Mouse (Mus musculus) adrenal gland, adult (tissue): ENCODE measurements around the gene Nol4l.

Experiments
- DNase-seq, 2 experiments: peaks; one replicate each; pipeline ENCODE4 v3.0.0; 2022 to 2023; ENCODE audit warnings: low spot score in 1 of 2; ENCODE audit not compliant: inconsistent age in 2 of 2

Gene Nol4l

DNA sequence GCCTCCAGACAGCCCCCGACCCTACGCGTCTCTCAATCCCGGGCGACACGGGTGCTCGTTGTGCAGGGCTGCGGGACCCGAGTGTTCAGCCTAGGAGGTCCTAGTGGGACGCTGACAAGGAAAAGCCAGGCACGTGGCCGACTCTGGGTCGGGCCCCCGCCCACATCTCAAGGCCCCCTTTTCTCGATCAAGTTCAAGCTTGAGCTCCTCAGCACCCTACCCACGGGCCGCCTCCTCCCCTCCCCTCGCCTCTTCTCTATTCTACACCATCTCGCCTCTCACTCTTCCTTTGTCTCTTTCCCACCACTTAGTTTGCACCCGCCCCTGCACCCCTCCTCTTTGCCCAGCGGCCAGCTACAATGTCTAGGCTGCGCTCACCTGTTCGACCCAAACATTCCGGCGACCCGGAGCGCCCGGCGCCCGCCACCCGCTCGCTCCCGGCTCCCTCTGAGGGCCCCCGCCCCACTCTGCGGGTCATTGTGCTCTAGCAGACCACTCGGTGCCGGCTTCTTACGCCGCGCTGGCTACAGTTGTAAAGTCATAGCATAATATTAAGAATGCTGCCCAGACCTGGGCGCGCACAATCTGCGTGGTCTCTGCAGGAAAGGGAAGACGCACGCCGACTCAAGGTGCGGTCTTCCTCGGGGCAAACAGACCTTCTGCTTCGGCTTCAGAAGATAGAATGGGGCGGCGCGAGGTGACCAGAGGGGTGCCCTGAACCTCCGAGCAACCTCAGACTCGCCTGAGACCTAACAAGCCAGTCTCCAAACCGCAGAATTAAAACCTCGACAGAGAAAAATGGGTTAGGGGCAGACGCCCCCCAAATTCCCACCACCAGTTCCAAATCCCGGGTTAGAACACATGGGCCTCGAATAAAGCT is 84.4 kb downstream of the Nol4l start:
- peak; percentile 57 to 75 for DNase-seq

DNA sequence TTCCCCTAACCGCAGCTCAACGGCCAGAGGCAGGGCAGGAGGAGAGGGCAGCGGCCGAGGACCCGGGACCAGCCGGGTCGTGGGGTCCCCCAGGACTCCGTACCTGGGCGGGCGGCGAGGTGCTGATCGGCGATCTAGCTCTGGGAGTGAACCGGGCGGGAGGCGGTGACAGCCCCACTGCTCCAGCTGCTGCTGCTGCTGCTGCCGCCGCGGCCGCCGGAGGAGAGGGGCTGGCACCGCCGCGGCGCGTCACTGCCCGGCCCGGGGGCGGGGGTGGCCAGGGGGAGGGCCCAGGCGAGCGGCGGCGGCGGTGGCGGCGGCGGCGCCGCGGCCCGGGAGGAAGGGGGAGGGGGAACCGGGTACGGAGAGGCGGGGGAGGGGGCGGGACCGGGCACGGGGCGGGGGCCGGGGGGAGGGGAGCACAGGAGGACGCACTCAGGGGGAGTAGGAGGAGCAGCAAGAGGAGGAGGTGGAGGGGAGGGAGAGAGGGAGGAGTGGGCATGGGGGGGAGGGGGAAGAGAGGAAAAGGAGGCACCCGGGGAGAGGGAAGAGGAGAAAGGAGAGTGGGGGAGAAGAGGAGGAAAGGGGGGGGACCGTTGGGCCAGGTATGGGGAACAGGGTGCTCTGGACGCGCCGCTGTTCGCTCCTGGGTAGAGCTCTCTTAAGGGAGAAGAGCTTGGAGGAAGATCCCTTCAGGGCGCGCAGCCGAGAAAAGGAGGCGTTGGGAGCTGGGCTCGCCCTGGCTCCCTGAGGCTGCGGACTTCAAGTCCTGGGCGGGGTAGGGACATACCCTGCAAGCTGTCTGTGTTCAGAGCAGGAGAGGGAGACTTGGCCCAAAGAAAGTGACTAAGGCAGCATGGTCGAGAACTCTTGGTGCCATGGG is 85.3 kb downstream of the Nol4l start:
- peak; percentile 86 to 91 for DNase-seq

- no peak for DNase-seq
Observed at GRCm38 (mm10) chr2:153443434-153444240, 86.1 kb downstream of the Nol4l start.

DNA sequence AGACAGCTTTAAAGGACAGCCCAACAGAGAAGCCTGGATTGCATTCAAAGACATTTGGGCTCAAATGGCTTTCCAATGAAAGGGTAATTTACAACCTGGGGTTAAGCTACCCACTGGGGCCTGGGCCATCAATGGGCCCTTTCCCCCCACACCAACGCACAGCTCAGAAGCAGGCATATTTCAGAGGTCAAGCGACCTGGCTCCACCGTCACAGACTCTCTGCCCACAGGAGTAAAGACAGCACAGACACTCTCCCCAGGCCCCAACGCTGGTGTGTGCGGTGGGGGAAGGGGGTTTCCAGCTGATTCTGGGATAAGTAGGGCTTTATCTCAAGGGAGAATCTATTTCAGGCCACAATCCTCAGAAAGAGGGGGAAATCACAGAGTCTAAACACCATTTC is 87.1 kb downstream of the Nol4l start:
- no peak for DNase-seq

DNA sequence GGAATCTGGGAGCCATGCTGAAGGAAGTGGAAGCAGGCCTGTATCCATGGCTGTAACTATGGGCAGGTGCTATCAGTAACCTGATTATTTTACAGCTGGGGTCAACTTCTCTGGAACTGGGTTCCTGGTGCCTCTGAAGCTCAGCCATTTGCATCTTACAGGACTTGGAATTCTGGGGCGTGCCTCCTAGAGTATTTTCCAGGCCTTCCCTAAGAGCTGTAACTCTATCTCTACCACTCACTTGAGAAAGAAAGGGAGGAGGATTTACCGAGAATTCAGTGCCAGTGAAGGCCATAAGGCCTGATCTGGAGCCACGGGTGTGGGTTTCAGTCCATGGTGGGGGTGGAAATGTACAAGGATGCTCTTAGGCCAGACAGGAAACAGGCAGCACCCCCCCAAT is 88.5 kb downstream of the Nol4l start:
- DNase-seq: no peak

DNA sequence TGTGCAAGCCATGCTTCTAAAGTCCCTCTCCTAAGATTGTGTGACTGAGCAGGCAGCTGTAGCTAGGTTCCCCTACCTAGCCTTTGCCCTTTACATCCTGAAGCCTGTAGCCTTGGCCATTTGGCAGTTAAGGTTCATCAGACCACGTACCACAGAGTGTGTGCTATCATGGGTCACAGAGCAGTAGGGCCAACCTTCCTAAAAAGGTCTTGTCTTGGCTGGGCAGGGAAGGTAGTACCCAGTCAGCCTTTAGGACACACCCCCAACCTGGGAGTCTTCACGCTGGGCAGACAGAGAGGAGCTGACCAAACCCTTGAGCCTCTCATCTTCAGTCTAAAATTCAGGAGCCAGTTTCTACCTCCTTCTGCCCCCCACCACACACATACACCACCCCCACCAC is 89.0 kb downstream of the Nol4l start:
- no peak for DNase-seq

GRCm38 (mm10) chr2:153437306-153437659 is 92.5 kb downstream of the Nol4l start:
- DNase-seq: peak in 1 of 2 experiments; percentile 55

GRCm38 (mm10) chr2:153436641-153437305 is 93.0 kb downstream of the Nol4l start:
- DNase-seq: peak; percentile 70 to 88

GRCm38 (mm10) chr2:153434880-153435831 is 94.6 kb downstream of the Nol4l start:
- DNase-seq: peak in 1 of 2 experiments; percentile 52

DNA sequence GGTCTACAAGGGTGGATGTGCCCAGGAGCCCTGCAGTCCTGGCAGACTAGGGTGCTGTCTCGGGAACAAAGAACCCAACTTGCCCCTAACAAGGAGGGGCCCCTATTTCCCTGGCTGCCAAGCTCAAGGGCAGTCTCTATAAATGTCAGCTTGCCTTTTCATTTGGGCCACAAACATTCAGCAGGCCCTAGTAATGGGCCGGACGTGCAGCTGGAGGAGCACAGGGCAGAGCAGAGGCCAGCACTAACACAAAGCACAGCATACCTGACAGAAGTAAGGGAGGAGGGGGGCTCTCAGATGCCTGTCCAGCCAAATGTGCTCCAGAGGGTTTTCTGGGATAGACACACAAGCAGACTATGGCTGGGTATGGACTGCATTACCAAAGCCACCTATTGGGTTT is 95.9 kb downstream of the Nol4l start:
- DNase-seq: peak in 1 of 2 experiments; percentile 51

DNA sequence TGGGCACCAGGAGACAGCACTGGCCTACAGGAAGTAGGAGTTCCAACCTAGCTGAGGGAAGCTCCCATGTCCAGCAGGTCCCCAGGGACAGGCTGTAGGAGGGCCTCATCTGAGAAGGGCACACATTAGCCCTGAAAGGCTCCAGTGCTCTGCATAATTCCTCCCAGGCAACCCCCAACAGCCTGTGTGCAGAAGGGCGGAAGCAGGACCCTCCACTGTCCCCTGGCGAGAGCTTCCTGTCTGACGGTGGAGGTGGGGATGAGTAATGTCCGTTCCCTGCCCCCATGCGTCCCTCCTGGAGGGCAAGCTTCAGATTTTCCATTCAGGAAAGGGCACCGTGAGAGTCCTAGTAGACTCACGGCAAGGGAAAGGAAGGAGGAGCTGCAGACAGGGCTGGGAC is 97.3 kb downstream of the Nol4l start:
- DNase-seq: peak; percentile 50 to 69

- no peak for DNase-seq
Observed at GRCm38 (mm10) chr2:153430571-153430970, 99.2 kb downstream of the Nol4l start.

- DNase-seq: peak in 1 of 2 experiments; percentile 74
Observed at GRCm38 (mm10) chr2:153428485-153428884, 101.3 kb downstream of the Nol4l start.

DNA sequence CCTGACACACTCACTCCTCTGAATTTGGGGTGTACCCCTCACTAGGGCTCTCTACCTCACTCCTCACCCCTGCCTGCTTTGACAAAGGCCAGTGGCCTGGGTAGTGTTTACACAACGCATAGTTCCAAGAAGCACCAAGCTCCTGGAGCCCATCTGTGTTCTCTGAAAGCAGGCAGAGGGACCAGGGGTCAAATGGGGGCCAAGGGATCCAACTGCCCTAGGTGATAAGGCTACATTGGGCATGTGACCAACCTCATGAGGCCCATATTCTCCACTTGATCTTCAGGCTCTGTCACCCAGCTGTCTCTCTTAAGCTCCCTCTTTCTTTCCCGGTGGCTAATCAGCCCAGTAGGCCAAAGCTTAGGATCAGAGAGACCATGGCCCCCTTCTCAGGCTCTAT is 102.8 kb downstream of the Nol4l start:
- DNase-seq: no peak

- DNase-seq: no peak
Observed at GRCm38 (mm10) chr2:153425998-153426670, 103.6 kb downstream of the Nol4l start.

DNA sequence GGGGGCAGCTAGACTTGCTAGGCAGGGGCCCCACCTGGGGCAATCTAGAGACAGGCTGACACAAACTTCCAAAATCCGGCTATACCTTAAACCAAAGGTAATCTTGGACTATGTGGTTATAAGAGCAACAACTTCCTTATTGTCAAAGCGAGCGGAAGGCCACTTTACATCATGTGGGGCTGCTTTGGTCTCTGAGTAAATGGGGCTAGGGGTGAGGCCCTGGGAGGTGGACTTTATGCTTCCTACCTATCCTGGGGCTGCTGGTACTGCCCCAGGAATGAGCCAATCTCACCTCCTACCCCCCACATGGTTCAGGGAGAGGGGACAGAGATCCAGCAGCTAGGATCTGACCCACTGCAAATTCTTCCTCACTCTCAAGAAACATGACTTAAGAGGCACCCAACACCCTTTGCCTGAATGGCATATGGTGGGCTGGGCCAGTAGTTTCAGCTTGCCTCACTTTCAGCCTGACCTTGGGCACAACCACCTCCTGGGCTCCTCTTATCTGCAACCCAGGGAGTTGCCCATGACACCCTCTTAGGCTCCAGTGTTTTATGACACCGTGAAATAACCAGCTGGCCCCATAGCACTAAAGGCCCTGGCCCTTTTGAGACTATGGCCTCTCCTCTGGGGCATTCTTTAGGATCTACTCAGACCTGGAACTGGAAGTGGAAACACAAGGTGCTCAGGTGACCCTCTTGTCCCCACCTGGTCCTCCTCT is 104.5 kb downstream of the Nol4l start:
- no peak for DNase-seq

DNA sequence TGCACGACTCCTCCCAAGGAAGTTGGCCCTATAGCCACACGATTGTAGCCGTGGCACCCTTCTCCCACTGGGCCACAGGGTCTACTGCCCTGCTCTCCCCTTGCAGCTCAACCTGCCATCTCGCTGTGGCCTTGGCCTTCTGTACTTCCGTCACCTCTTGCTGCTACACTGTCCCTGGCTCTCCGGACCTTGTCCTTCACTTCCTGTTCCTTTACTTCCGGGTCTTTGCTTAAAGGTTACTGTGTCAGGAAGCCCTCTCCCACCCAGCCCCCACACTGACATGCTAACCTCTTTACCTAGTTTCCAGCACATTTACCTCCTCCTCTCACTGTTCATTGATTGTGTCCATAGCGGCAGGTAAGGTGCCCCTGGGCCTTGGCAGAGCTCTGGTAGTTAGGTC is 105.2 kb downstream of the Nol4l start:
- DNase-seq: no peak

GRCm38 (mm10) chr2:153423113-153423512 is 106.7 kb downstream of the Nol4l start:
- peak; percentile 59 to 82 for DNase-seq
